Mouse (Mus musculus) hindbrain, embryonic 14.5 days (tissue): ENCODE measurements around the gene Lbh. TPM values are rescaled to one million over a fixed set of nuclear protein-coding genes. Genes with fewer than 3 reads are reported as not detected.

Experiments used
- ATAC-seq: fragments of 200-750 bp; cut with Nextera tagmentation; 2 replicates; pipeline ENCODE4 v1.8.0; 2017; ENCODE audit warnings: moderate number of reproducible peaks, mild to moderate bottlenecking, moderate TSS enrichment, moderate library complexity; ENCODE audit not compliant: low FRiP score
- DNase-seq: peaks from one replicate; pipeline ENCODE4 v3.0.0-alpha.2; 2015; ENCODE audit warnings: low spot score
- H3K27ac ChIP-seq: fragments of 300-500 bp; sonication (generic); 2 replicates; pipeline ENCODE4 v1.5.1; 2014; ENCODE audit warnings: mild to moderate bottlenecking, moderate library complexity
- H3K27me3 ChIP-seq: fragments of 300-500 bp; sonication (generic); 2 replicates; pipeline ENCODE4 v1.6.1; 2014; ENCODE audit warnings: mild to moderate bottlenecking, low read length, mixed read lengths; ENCODE audit not compliant: control insufficient read depth, insufficient read depth
- H3K36me3 ChIP-seq: fragments of 300-500 bp; sonication (generic); replicated peaks from 2 replicates; pipeline ENCODE4 v1.6.1; 2014; ENCODE audit not compliant: control insufficient read depth, insufficient read depth
- H3K4me1 ChIP-seq: fragments of 300-500 bp; sonication (generic); replicated peaks from 2 replicates; pipeline ENCODE4 v1.6.1; 2014; ENCODE audit warnings: antibody characterized with exemption, low read length, mixed read lengths; ENCODE audit not compliant: control insufficient read depth, insufficient read depth
- H3K4me2 ChIP-seq: fragments of 300-500 bp; sonication (generic); replicated peaks from 2 replicates; pipeline ENCODE4 v1.6.1; 2014; ENCODE audit warnings: mild to moderate bottlenecking, moderate library complexity
- H3K4me3 ChIP-seq: fragments of 300-500 bp; sonication (generic); replicated peaks from 2 replicates; pipeline ENCODE4 v1.5.1; 2014; ENCODE audit warnings: mild to moderate bottlenecking, low read length
- H3K9ac ChIP-seq: fragments of 300-500 bp; sonication (generic); 2 replicates; pipeline ENCODE4 v1.6.1; 2014
- H3K9me3 ChIP-seq: fragments of 300-500 bp; sonication (generic); 2 replicates; pipeline ENCODE4 v1.6.1; 2016; ENCODE audit warnings: low read length; ENCODE audit not compliant: control insufficient read depth
- WGBS: fragments of 180-500 bp; shearing (Covaris S2); extraction: QIAGEN DNeasy Blood & Tissue Kit; methylation state at CpG from one replicate; pipeline ENCODE4 v1.1.7; 2014; 5-methylcytosine and 5-hydroxymethylcytosine counted together
- polyA plus RNA-seq: library from polyadenylated mRNA; unstranded; fragments of >200 nt; fragmentation: Nextera tagmentation; extraction: Ambion mirVana; gene quantifications from 2 replicates; pipeline ENCODE4 v1.2.1, GENCODE M21; 2014

Lbh gene
- polyA plus RNA-seq, 1 experiment from 2014 or later, result 6.4 TPM

DNA sequence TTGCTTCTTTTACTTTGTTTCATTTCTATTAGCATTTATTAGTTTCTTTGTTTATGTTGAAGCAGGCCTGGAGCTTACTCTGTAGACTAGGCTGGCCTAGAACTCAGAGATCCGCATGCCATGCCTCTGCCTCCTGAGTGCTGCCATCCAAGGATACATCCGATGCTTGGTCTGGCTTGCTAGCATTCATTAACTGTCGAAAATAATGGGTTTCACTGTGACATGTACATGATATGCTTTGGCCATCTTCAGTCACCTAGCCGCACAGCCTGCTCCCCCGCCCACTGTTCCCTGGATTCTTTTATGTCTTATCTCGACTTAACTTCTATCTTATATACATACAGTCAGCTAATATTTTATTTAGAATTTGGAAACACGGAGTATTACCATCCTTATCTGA, 21.0 kb upstream of the Lbh start:
- Histone ChIP-seq H3K36me3 (no peaks in the 10 kb centered on the region), H3K27ac (no peak overlapping the region), H3K9ac (no peak overlapping the region), H3K9me3 (no peaks in the 10 kb centered on the region), H3K4me1 (no peaks in the 10 kb centered on the region), H3K27me3 (no peaks in the 10 kb centered on the region), H3K4me2 (no peak overlapping the region), H3K4me3 (no peak overlapping the region)
- ATAC-seq, result no peak
- 96% methylated on average over 7 of the region's 7 CpGs for WGBS
- no peak for DNase-seq

DNA sequence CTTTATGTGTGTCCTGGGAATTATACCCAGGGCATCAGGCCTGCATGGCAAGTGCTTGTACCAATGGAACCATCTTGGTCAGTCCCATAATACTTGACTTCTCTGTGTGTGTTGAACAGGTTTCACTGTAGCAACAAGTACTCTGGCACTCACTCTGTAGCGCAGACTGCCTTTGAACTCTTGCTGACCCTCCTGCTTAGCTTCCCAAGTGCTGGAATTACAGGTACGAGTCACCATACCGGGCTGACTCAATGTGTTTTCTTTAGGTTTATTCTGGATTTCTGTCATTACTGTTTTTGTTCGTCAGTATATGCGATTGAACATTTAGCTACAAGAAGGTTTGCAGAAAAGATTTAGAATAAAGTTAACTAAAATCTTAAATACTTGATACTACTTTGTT, 20.1 kb upstream of the Lbh start:
- 94% methylated on average over 5 of the region's 5 CpGs for WGBS
- H3K9ac ChIP-seq, result no peak overlapping the region
- no peaks in the 10 kb centered on the region for H3K4me1 ChIP-seq
- H3K27me3 ChIP-seq, result no peaks in the 10 kb centered on the region
- no peak overlapping the region for H3K4me2 ChIP-seq
- H3K27ac ChIP-seq, result no peak overlapping the region
- no peak overlapping the region for H3K4me3 ChIP-seq
- no peak for ATAC-seq
- H3K9me3 ChIP-seq, result no peaks in the 10 kb centered on the region
- H3K36me3 ChIP-seq, result no peaks in the 10 kb centered on the region
- no peak for DNase-seq

DNA sequence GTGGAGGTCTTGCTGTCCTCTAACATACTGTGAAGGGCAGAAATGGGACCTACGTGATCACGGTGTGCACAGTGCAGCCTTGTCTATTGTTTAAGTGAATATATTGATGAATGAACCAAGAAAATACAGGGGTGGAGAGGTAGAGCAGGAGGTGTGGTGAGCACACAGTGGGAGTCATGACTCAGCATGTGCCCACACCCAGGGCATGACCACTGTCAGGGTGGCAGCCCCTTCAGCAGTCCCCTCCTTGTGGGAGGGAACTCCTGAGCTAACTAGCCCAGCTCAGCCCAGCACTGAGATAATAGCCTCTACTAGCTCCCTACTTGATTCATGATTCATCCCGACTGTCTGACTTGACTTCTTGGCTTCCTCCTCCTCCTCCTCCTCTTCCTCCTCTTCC, 19.3 kb upstream of the Lbh start:
- Histone ChIP-seq H3K36me3 (no peaks in the 10 kb centered on the region), H3K4me3 (no peak overlapping the region), H3K4me1 (no peaks in the 10 kb centered on the region), H3K9me3 (no peaks in the 10 kb centered on the region), H3K4me2 (no peak overlapping the region), H3K27me3 (no peaks in the 10 kb centered on the region), H3K27ac (no peak overlapping the region), H3K9ac (no peak overlapping the region)
- ATAC-seq (no peak), DNase-seq (no peak)
- WGBS, result 57% methylated on average over 3 of the region's 3 CpGs

DNA sequence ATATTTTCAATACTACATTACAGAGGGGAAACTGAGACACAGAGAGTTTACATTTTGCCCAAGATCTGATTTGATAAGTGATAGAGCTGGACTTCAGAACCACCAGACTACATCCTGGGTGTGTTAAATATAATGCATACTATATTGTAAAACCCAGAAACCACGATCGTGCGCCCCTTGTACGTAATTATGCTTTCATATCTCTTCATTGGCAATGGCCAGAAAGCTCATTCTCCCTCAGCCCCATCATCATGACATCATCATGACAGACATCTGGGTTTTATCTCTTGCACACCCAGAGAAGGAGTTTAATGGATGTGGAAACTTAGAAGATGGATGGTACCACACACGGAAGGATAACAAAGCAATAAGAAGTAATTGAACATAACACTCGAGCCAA, 17.1 kb upstream of the Lbh start:
- no peaks in the 10 kb centered on the region for H3K9me3 ChIP-seq
- H3K27ac ChIP-seq, result no peak overlapping the region
- H3K9ac ChIP-seq, result no peak overlapping the region
- no peak overlapping the region for H3K4me3 ChIP-seq
- ATAC-seq (no peak), DNase-seq (no peak)
- 92% methylated on average over 6 of the region's 6 CpGs for WGBS
- no peaks in the 10 kb centered on the region for H3K27me3 ChIP-seq
- no peaks in the 10 kb centered on the region for H3K4me1 ChIP-seq
- H3K4me2 ChIP-seq, result no peak overlapping the region
- H3K36me3 ChIP-seq, result no peaks in the 10 kb centered on the region

DNA sequence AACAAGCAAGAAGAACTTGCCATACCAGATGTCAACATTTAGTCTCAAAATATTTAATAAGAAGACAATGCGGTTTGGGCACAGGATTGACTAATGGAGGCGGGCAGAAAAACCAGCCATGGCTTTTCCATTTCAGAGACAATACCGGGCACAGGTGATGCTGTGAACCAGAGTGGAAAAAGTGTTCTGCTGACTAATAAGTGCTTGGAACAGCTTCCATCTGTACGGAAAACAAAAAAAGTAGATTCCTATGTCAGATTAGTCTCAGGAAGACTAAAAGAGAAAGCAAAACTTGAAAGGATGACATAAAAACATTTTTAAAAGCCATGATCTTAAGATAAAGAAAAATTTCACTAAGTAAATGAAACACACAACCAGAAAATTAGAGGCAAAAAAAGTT, 16.4 kb upstream of the Lbh start:
- H3K4me2 ChIP-seq, result no peak overlapping the region
- H3K9ac ChIP-seq, result no peak overlapping the region
- no peak overlapping the region for H3K4me3 ChIP-seq
- 88% methylated on average over 4 of the region's 4 CpGs for WGBS
- H3K27me3 ChIP-seq, result no peaks in the 10 kb centered on the region
- no peaks in the 10 kb centered on the region for H3K4me1 ChIP-seq
- no peak overlapping the region for H3K27ac ChIP-seq
- H3K9me3 ChIP-seq, result no peaks in the 10 kb centered on the region
- DNase-seq (no peak), ATAC-seq (no peak)
- H3K36me3 ChIP-seq, result no peaks in the 10 kb centered on the region

DNA sequence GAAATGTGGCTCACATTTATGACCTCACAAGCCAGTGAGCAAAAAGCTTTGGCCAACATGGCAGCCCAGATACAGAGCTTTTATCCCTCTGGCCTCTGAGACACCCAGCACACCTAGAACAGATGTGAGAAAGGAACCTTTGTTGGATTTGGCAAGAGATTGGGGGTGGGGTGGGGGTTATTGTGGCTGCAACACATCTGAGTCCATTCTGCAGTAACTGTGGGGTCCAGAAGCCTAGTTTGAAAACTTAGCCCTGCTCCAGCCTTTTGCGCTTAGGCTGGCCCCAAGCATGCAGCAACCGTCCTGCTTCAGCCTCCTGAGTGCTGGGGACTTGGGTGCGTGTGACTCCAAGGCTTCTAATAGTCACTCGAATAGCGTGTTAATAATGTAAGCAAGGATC, 14.8 kb upstream of the Lbh start:
- ATAC-seq (no peak), DNase-seq (no peak)
- Histone ChIP-seq H3K27me3 (no peaks in the 10 kb centered on the region), H3K4me3 (no peak overlapping the region), H3K4me1 (no peaks in the 10 kb centered on the region), H3K9ac (no peak overlapping the region), H3K27ac (no peak overlapping the region), H3K36me3 (no peaks in the 10 kb centered on the region), H3K4me2 (no peak overlapping the region), H3K9me3 (no peaks in the 10 kb centered on the region)
- WGBS, result 95% methylated on average over 5 of the region's 5 CpGs

DNA sequence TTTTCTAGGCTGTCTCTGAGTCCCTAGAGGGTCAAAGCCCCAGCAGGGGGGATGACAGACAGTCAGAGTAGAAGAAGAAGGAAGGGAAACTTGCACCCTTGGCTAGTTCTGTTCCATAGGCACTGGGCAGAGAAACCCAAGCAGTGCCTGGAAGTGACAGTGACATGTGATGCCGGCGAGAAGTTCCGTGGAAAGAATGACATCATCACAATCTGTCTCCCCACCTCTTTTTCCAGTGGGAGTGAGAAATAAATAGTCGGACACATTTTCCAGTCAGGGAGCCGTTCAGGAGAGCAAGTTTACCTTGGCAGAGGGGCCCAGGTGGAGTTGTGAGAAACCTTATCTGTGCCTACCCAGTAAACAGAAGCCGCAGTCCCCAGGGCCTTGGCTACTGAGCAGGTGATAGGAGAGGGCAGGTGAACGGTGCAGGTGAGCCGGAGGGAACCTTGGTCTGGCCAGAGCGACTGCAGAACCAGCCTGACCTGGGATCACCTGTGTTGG, 14.1 kb upstream of the Lbh start:
- Histone ChIP-seq H3K27ac (no peak overlapping the region), H3K4me2 (no peak overlapping the region), H3K4me1 (no peaks in the 10 kb centered on the region), H3K27me3 (no peaks in the 10 kb centered on the region), H3K9ac (no peak overlapping the region), H3K4me3 (no peak overlapping the region), H3K36me3 (no peaks in the 10 kb centered on the region), H3K9me3 (no peaks in the 10 kb centered on the region)
- no peak for ATAC-seq
- WGBS, result 85% methylated on average over 9 of the region's 9 CpGs
- DNase-seq, result no peak

DNA sequence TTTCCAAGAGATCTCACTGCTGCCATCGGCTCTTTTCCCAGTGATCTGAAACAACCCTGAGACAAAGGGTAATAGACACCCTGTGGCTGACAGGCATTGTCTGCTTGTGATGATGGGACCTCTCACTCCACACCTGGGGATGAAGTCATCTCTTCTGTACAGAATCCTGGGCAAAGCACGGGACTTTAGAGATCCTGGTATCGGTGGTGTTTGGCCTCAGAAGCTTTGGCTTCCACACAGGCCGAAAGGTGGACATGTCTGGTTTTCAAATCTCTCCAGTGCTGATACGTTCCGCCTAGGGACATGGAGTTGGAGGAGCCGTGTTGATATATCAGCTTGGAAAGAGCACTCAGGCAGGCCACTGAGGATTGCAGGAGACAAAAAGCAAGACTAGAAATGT, 13.2 kb upstream of the Lbh start:
- ATAC-seq (no peak), DNase-seq (no peak)
- no peaks in the 10 kb centered on the region for H3K36me3 ChIP-seq
- no peaks in the 10 kb centered on the region for H3K27me3 ChIP-seq
- 87% methylated on average over 7 of the region's 7 CpGs for WGBS
- H3K4me2 ChIP-seq, result no peak overlapping the region
- H3K4me1 ChIP-seq, result no peaks in the 10 kb centered on the region
- no peaks in the 10 kb centered on the region for H3K9me3 ChIP-seq
- no peak overlapping the region for H3K4me3 ChIP-seq
- H3K27ac ChIP-seq, result no peak overlapping the region
- no peak overlapping the region for H3K9ac ChIP-seq

DNA sequence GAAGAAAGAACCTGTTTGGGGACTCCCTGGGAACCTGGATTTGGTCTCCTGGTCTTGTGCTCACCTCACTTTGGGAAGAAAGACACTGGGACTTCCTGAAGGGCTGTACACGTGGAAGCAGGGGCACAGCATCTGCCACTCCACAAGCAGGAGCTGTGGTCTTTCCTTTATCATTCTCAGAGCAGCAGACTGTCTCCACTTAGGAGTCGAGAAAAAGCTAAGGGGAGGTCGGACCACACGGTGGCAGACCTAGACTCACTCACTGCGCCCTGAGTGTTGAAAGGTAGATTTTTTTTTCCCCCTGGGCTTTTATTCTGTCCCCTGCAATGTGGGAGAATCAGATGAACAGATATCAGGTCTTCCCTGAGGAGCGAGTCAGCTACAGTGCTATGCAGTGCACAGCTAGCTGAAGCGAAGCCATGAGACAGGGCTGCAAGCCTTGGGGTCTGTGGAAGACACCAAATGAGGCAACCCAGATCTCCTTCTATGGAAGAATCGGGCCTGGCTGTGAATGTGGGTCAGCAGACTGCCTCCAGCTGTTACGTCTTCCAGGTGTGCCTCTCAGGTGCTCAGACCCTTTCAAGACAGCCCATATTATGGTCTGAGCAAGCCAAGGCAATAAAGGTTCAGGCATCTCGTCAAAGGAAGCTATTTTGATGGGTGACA, 11.7 kb upstream of the Lbh start:
- ATAC-seq, result no peak
- Histone ChIP-seq H3K27me3 (no peaks in the 10 kb centered on the region), H3K4me2 (no peak overlapping the region), H3K9ac (no peak overlapping the region), H3K36me3 (no peaks in the 10 kb centered on the region), H3K27ac (no peak overlapping the region), H3K4me1 (no peaks in the 10 kb centered on the region), H3K4me3 (no peak overlapping the region), H3K9me3 (no peaks in the 10 kb centered on the region)
- DNase-seq, result no peak
- 79% methylated on average over 10 of the region's 10 CpGs for WGBS

DNA sequence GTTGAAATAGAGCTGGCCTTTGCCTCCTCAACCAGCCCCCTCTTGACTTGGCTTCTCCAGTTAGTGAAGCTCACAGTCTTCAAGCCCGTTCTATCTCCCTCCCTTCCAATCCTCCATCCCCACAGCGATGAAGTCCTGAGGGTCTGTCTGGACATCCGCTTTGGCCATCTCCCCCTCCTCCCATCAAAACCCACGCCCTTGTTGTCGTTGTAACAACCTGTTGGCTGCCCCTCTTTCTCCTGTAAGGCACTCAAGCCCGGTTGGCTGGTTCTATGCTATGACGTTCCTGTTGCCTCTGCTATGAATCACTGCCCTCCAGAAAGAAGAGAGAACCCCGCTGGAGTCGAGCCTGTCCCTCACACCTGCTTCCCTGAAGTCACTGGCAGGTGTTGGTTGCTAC, 10.9 kb upstream of the Lbh start:
- 87% methylated on average over 9 of the region's 9 CpGs for WGBS
- H3K27ac ChIP-seq, result no peak overlapping the region
- no peaks in the 10 kb centered on the region for H3K36me3 ChIP-seq
- no peaks in the 10 kb centered on the region for H3K9me3 ChIP-seq
- DNase-seq (no peak), ATAC-seq (no peak)
- H3K4me2 ChIP-seq, result no peak overlapping the region
- no peaks in the 10 kb centered on the region for H3K27me3 ChIP-seq
- H3K4me3 ChIP-seq, result no peak overlapping the region
- no peak overlapping the region for H3K9ac ChIP-seq
- H3K4me1 ChIP-seq, result no peaks in the 10 kb centered on the region
